Comparison of ENCODE assay signal across 12 mouse cellular contexts in the genomic region with DNA sequence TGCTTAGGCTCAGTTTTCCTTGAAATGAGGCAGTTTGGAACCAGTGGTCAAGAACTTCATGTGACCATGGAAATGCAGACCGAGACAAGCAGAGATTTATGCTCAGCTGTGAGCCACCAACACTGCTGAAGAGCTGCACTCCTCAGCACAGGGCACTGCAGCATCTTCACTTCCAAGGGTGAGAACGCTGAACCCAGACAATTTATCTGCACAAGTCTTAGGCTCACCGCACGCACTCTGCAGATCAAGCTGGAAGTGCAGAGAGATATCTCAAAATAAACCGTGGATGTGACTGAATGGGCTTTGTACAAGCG.
A peak's percentile ranks its signal among the peaks of the same experiment; 100 is the strongest.
DNase-seq lines count a peak whose midpoint lies in the region; ATAC-seq and TF ChIP-seq lines count a peak whose summit lies in the region.
"Had no signal": no experiment of that assay in that cellular context is flagged by ENCODE, and none has a peak within 500 bp of the region (broad histone marks: within the 10 kb centered on the region; RNA-seq: fewer than 3 reads in every experiment).

No protein-coding gene starts in this region.

- H3K4me2 ChIP-seq in heart, embryonic 13.5 days = peak overlapping the region; percentile 45
- peak overlapping the region; percentile 30; the same call in 1 of the 2 replicates for H3K4me2 ChIP-seq in kidney, postnatal 0 days (ENCODE audit: low read length)
- no peak overlapping the region for H3K4me2 ChIP-seq in embryonic facial prominence, embryonic 12.5 days (replicated peaks)

- 0 out of 2 replicates have a peak, but pooled peaks cover 3% of the 10 kb centered on the region for H3K36me3 ChIP-seq in heart, embryonic 13.5 days
- no peaks in the 10 kb centered on the region for H3K36me3 ChIP-seq in kidney, postnatal 0 days (ENCODE audit: insufficient read depth, low read length)
- no peaks in the 10 kb centered on the region for H3K36me3 ChIP-seq in embryonic facial prominence, embryonic 12.5 days

- 0 out of 2 replicates have a peak, but pooled peaks cover 6% of the 10 kb centered on the region for H3K9me3 ChIP-seq in heart, embryonic 13.5 days
- H3K9me3 ChIP-seq in kidney, postnatal 0 days (replicated peaks; ENCODE audit: low read length) = no peaks in the 10 kb centered on the region
- H3K9me3 ChIP-seq in embryonic facial prominence, embryonic 12.5 days = no peaks in the 10 kb centered on the region

- ATAC-seq in heart, embryonic 13.5 days (ENCODE audit: extremely low read depth, insufficient number of reproducible peaks, low FRiP score, low TSS enrichment) = no peak
- ATAC-seq in kidney, postnatal 0 days (replicated peaks; ENCODE audit: low FRiP score, low read depth) = 0 out of 2 replicates have a peak, but pooled peaks have one; percentile 54
- ATAC-seq in embryonic facial prominence, embryonic 12.5 days (ENCODE audit: insufficient number of reproducible peaks, insufficient read depth, low FRiP score, low TSS enrichment) = no peak

- WGBS in heart, embryonic 13.5 days = 21% methylated on average over 6 of the region's 6 CpGs
- WGBS in kidney, postnatal 0 days = 51% methylated on average over 6 of the region's 6 CpGs
- 73% methylated on average over 6 of the region's 6 CpGs for WGBS in embryonic facial prominence, embryonic 12.5 days

- DNase-seq in heart, postnatal 4 days = no peak
- no peak for DNase-seq in kidney, postnatal 0 days (ENCODE audit: low spot score)
- DNase-seq in kidney, postnatal 25 days = no peak
- DNase-seq in thymus, postnatal 25 days = no peak
- DNase-seq: adrenal gland, postnatal 10 days; cerebellum, adult 18-20 months; left cerebral cortex, postnatal 4 days; right cerebral cortex, postnatal 14 days had no signal

- no peak overlapping the region for H3K4me3 ChIP-seq in heart, embryonic 13.5 days
- no peak overlapping the region for H3K4me3 ChIP-seq in kidney, postnatal 0 days (replicated peaks; ENCODE audit: low read depth, low read length)
- no peak overlapping the region; the same call in 1 of the 2 replicates for H3K4me3 ChIP-seq in brown adipose tissue, adult 24 weeks (ENCODE audit: insufficient read depth, low read depth, low read length)
- H3K4me3 ChIP-seq in embryonic facial prominence, embryonic 12.5 days = no peak overlapping the region

- no peak for TF ChIP-seq CTCF in kidney, postnatal 0 days (IDR thresholded peaks at IDR 0.05; ENCODE audit: low read depth)

- H3K4me1 ChIP-seq in heart, embryonic 13.5 days = peaks cover 25% of the 10 kb centered on the region
- peaks cover 15% of the 10 kb centered on the region; the same call in 1 of the 2 replicates for H3K4me1 ChIP-seq in kidney, postnatal 0 days (replicated peaks; ENCODE audit: insufficient read depth, low read length)
- H3K4me1 ChIP-seq in brown adipose tissue, adult 24 weeks (ENCODE audit: control insufficient read depth, insufficient read depth, insufficient read length, low read length) = peaks cover 23% of the 10 kb centered on the region
- peaks cover 16% of the 10 kb centered on the region for H3K4me1 ChIP-seq in embryonic facial prominence, embryonic 12.5 days

- peak overlapping the region; percentile 4 for H3K9ac ChIP-seq in heart, embryonic 13.5 days
- no peak overlapping the region for H3K9ac ChIP-seq in kidney, postnatal 0 days (ENCODE audit: low read depth, low read length)
- H3K9ac ChIP-seq in embryonic facial prominence, embryonic 12.5 days = no peak overlapping the region

- no peaks in the 10 kb centered on the region for H3K27me3 ChIP-seq in heart, embryonic 13.5 days (replicated peaks)
- H3K27me3 ChIP-seq in kidney, postnatal 0 days (ENCODE audit: insufficient read depth, low read length) = no peaks in the 10 kb centered on the region
- no peaks in the 10 kb centered on the region for H3K27me3 ChIP-seq in embryonic facial prominence, embryonic 12.5 days
- H3K27me3 ChIP-seq: CH12.LX had no signal

- peak overlapping the region; percentile 60 for H3K27ac ChIP-seq in heart, embryonic 13.5 days (replicated peaks)
- H3K27ac ChIP-seq in kidney, postnatal 0 days = peak overlapping the region; percentile 38; the same call in 1 of the 2 replicates
- peak overlapping the region; percentile 95 for H3K27ac ChIP-seq in brown adipose tissue, adult 24 weeks (replicated peaks; ENCODE audit: low read depth, low read length)
- peak overlapping the region; percentile 38; the same call in 1 of the 2 replicates for H3K27ac ChIP-seq in embryonic facial prominence, embryonic 12.5 days

Comparison
In these comparisons a context has a peak if more than half of its experiments do, and no peak if none do; other contexts are left out.
1. H3K27ac ChIP-seq: peak in every context shown above with its lines; median percentile 95 in brown adipose tissue, adult 24 weeks; 60 in heart, embryonic 13.5 days; 38 in kidney, postnatal 0 days; 38 in embryonic facial prominence, embryonic 12.5 days.